Mouse (Mus musculus): ENCODE results near the gene Ap4b1. TPM values are rescaled to one million over a fixed set of nuclear protein-coding genes. Genes with fewer than 3 reads are reported as not detected.
"Not testable (repeated sequence)": the region's sequence is repeated elsewhere in the genome, so short reads cannot be mapped to it uniquely, and the experiment has no call there.

Ap4b1 gene
- total RNA-seq, 2 experiments from 2014 or later: 7.0 to 11.5 TPM

GRCm38 (mm10) chr3:103799507-103799906, 9.8 kb upstream of the Ap4b1 start:
- DNase-seq: no peak

- peak; percentile 90 for DNase-seq
Measured at GRCm38 (mm10) chr3:103801631-103802531, 7.4 kb upstream of the Ap4b1 start.

GRCm38 (mm10) chr3:103802861-103803260, 6.5 kb upstream of the Ap4b1 start:
- peak; percentile 25 for DNase-seq

GRCm38 (mm10) chr3:103805671-103806070, 3.6 kb upstream of the Ap4b1 start:
- no peak for DNase-seq

- no peak for DNase-seq
Measured at GRCm38 (mm10) chr3:103809799-103810150, 455 bp downstream of the Ap4b1 start.

GRCm38 (mm10) chr3:103810967-103811366, 1.6 kb downstream of the Ap4b1 start:
- no peak for DNase-seq

- no peak for DNase-seq
Measured at GRCm38 (mm10) chr3:103827548-103827947, 18.2 kb downstream of the Ap4b1 start.

- no peak for DNase-seq
Measured at GRCm38 (mm10) chr3:103829036-103829435, 19.7 kb downstream of the Ap4b1 start.

GRCm38 (mm10) chr3:103830681-103831080, 21.4 kb downstream of the Ap4b1 start:
- not testable (repeated sequence) for DNase-seq

- DNase-seq: no peak
Measured at GRCm38 (mm10) chr3:103831146-103831545, 21.8 kb downstream of the Ap4b1 start.

- DNase-seq: no peak
Measured at GRCm38 (mm10) chr3:103832426-103832825, 23.1 kb downstream of the Ap4b1 start, which contains the start of gene Bcl2l15. Gene Bcl2l15, plus strand, starts transcription at chr3:103832601.

GRCm38 (mm10) chr3:103834001-103834400, 24.7 kb downstream of the Ap4b1 start:
- no peak for DNase-seq

GRCm38 (mm10) chr3:103835272-103835950, 26.1 kb downstream of the Ap4b1 start:
- DNase-seq: no peak

GRCm38 (mm10) chr3:103835951-103836310, 26.6 kb downstream of the Ap4b1 start:
- no peak for DNase-seq

- DNase-seq: no peak
Measured at GRCm38 (mm10) chr3:103836453-103836852, 27.1 kb downstream of the Ap4b1 start.

- no peak for DNase-seq
Measured at GRCm38 (mm10) chr3:103839711-103840110, 30.4 kb downstream of the Ap4b1 start.

- not testable (repeated sequence) for DNase-seq
Measured at GRCm38 (mm10) chr3:103840195-103840594, 30.9 kb downstream of the Ap4b1 start.

- DNase-seq: not testable (repeated sequence)
Measured at GRCm38 (mm10) chr3:103840946-103841345, 31.6 kb downstream of the Ap4b1 start.

GRCm38 (mm10) chr3:103850644-103851363, 41.5 kb downstream of the Ap4b1 start:
- DNase-seq: no peak

GRCm38 (mm10) chr3:103851481-103851880, 42.2 kb downstream of the Ap4b1 start:
- no peak for DNase-seq

- DNase-seq: no peak
Measured at GRCm38 (mm10) chr3:103851882-103852281, 42.6 kb downstream of the Ap4b1 start.

GRCm38 (mm10) chr3:103852565-103853299, 43.4 kb downstream of the Ap4b1 start:
- DNase-seq: no peak
